Comparison of ENCODE assay signal across 17 mouse cellular contexts in genomic region chr5:144261309-144261708, GRCm38 (mm10). TPM values are rescaled to one million over a fixed set of nuclear protein-coding genes. Genes with fewer than 3 reads are reported as not detected.
A peak's percentile ranks its signal among the peaks of the same experiment; 100 is the strongest.
DNase-seq lines count a peak whose midpoint lies in the region; ATAC-seq and TF ChIP-seq lines count a peak whose summit lies in the region.
"Had no signal": no experiment of that assay in that cellular context is flagged by ENCODE, and none has a peak within 500 bp of the region (broad histone marks: within the 10 kb centered on the region; RNA-seq: fewer than 3 reads in every experiment).

No protein-coding gene starts in this region.

- no peak for DNase-seq in hindbrain, embryonic 11.5 days (ENCODE audit: low spot score)
- peak; percentile 45 for DNase-seq in kidney, adult 2 months
- peak; percentile 54 for DNase-seq in lung, postnatal 36 days
- no peak for DNase-seq in lung, adult 2 months
- no peak for DNase-seq in frontal cortex, postnatal 36 days (ENCODE audit: low spot score in 2 of 2)
- DNase-seq: adrenal gland, adult 8-10 months; cerebellum, adult 18-20 months; cerebellum, adult 9-11 months; cerebellum, postnatal 36 days; gastrocnemius, postnatal 14 days had no signal

- ATAC-seq in hindbrain, embryonic 12.5 days (ENCODE audit: low FRiP score), result no peak
- no peak for ATAC-seq in hindbrain, embryonic 11.5 days (ENCODE audit: low FRiP score)
- ATAC-seq in kidney, embryonic 15.5 days (replicated peaks; ENCODE audit: low FRiP score), result no peak
- ATAC-seq: forebrain, embryonic 16.5 days had no signal

- H3K4me2 ChIP-seq in hindbrain, embryonic 12.5 days (replicated peaks), result no peak overlapping the region
- H3K4me2 ChIP-seq in hindbrain, embryonic 11.5 days (replicated peaks; ENCODE audit: low read depth, low read length), result no peak overlapping the region
- no peak overlapping the region for H3K4me2 ChIP-seq in kidney, embryonic 15.5 days
- H3K4me2 ChIP-seq: embryonic facial prominence, embryonic 13.5 days; forebrain, embryonic 12.5 days; heart, embryonic 13.5 days; hindbrain, embryonic 15.5 days had no signal

- no peaks in the 10 kb centered on the region for H3K9me3 ChIP-seq in hindbrain, embryonic 12.5 days (replicated peaks)
- no peaks in the 10 kb centered on the region for H3K9me3 ChIP-seq in hindbrain, embryonic 11.5 days (ENCODE audit: control insufficient read depth, low read length)
- no peaks in the 10 kb centered on the region for H3K9me3 ChIP-seq in kidney, embryonic 15.5 days (replicated peaks)
- H3K9me3 ChIP-seq: embryonic facial prominence, embryonic 13.5 days; forebrain, embryonic 12.5 days; heart, embryonic 13.5 days; hindbrain, embryonic 15.5 days had no signal

- no peak for TF ChIP-seq CTCF in kidney, adult 2 months (conservative IDR thresholded peaks at IDR 0.05; ENCODE audit: insufficient read depth, insufficient read length, low read depth, low read length)
- TF ChIP-seq CTCF in lung, adult 2 months (IDR thresholded peaks at IDR 0.05; ENCODE audit: insufficient read depth, low read length), result no peak

- H3K27me3 ChIP-seq in hindbrain, embryonic 12.5 days, result no peaks in the 10 kb centered on the region
- H3K27me3 ChIP-seq in hindbrain, embryonic 11.5 days (ENCODE audit: control insufficient read depth, insufficient read depth, low read length), result no peaks in the 10 kb centered on the region
- H3K27me3 ChIP-seq in kidney, adult 2 months (replicated peaks; ENCODE audit: control insufficient read depth, insufficient read depth, low read length), result no peaks in the 10 kb centered on the region
- H3K27me3 ChIP-seq in kidney, embryonic 15.5 days, result no peaks in the 10 kb centered on the region
- H3K27me3 ChIP-seq: embryonic facial prominence, embryonic 13.5 days; forebrain, embryonic 12.5 days; heart, embryonic 13.5 days; hindbrain, embryonic 15.5 days had no signal

- 0 out of 2 replicates have a peak overlapping the region, but pooled peaks have one; percentile 14 for H3K9ac ChIP-seq in hindbrain, embryonic 12.5 days
- no peak overlapping the region for H3K9ac ChIP-seq in hindbrain, embryonic 11.5 days (ENCODE audit: low read depth, low read length)
- no peak overlapping the region for H3K9ac ChIP-seq in kidney, embryonic 15.5 days
- H3K9ac ChIP-seq: embryonic facial prominence, embryonic 13.5 days; forebrain, embryonic 12.5 days; hindbrain, embryonic 15.5 days had no signal

- no peak for TF ChIP-seq POLR2A in kidney, adult 2 months (IDR thresholded peaks at IDR 0.05; ENCODE audit: low read depth, low read length)
- no peak for TF ChIP-seq POLR2A in lung, adult 2 months (IDR thresholded peaks at IDR 0.05; ENCODE audit: borderline replicate concordance, extremely low read depth, low read depth, low read length)

- peaks cover 48% of the 10 kb centered on the region for H3K4me1 ChIP-seq in hindbrain, embryonic 12.5 days
- H3K4me1 ChIP-seq in hindbrain, embryonic 11.5 days (replicated peaks; ENCODE audit: control insufficient read depth, insufficient read depth, low read length), result peaks cover 16% of the 10 kb centered on the region
- peaks cover 50% of the 10 kb centered on the region for H3K4me1 ChIP-seq in kidney, adult 2 months (ENCODE audit: control insufficient read depth, insufficient read depth, low read length)
- peaks cover 62% of the 10 kb centered on the region for H3K4me1 ChIP-seq in kidney, embryonic 15.5 days
- peaks cover 32% of the 10 kb centered on the region for H3K4me1 ChIP-seq in lung, adult 2 months (ENCODE audit: control insufficient read depth, insufficient read depth, low read length)

- no peak overlapping the region for H3K4me3 ChIP-seq in hindbrain, embryonic 12.5 days
- no peak overlapping the region for H3K4me3 ChIP-seq in hindbrain, embryonic 11.5 days (ENCODE audit: low read depth, low read length)
- H3K4me3 ChIP-seq in kidney, adult 2 months (ENCODE audit: insufficient read depth, low read depth, low read length), result no peak overlapping the region
- no peak overlapping the region for H3K4me3 ChIP-seq in kidney, embryonic 15.5 days (replicated peaks)
- H3K4me3 ChIP-seq in lung, adult 2 months (replicated peaks; ENCODE audit: extremely low read depth, low read depth, low read length), result no peak overlapping the region
- H3K4me3 ChIP-seq: embryonic facial prominence, embryonic 13.5 days; forebrain, embryonic 12.5 days; heart, embryonic 13.5 days; hindbrain, embryonic 15.5 days had no signal

- peaks cover 31% of the 10 kb centered on the region for H3K36me3 ChIP-seq in hindbrain, embryonic 12.5 days
- H3K36me3 ChIP-seq in hindbrain, embryonic 11.5 days (ENCODE audit: control insufficient read depth, insufficient read depth, low read length), result no peaks in the 10 kb centered on the region
- H3K36me3 ChIP-seq in kidney, adult 2 months (ENCODE audit: control insufficient read depth, insufficient read depth, low read length), result no peaks in the 10 kb centered on the region; the same call in 1 of the 2 replicates
- H3K36me3 ChIP-seq in kidney, embryonic 15.5 days, result peaks cover 58% of the 10 kb centered on the region

- no peak overlapping the region for H3K27ac ChIP-seq in hindbrain, embryonic 12.5 days
- no peak overlapping the region for H3K27ac ChIP-seq in hindbrain, embryonic 11.5 days (ENCODE audit: low read depth, low read length)
- H3K27ac ChIP-seq in kidney, adult 2 months (ENCODE audit: insufficient read depth, low read depth, low read length), result peak overlapping the region; percentile 43
- no peak overlapping the region for H3K27ac ChIP-seq in kidney, embryonic 15.5 days
- H3K27ac ChIP-seq: embryonic facial prominence, embryonic 13.5 days; forebrain, embryonic 12.5 days; hindbrain, embryonic 15.5 days had no signal

- 88% methylated on average over 9 of the region's 9 CpGs for WGBS in hindbrain, embryonic 12.5 days
- WGBS in hindbrain, embryonic 11.5 days, result 87% methylated on average over 9 of the region's 9 CpGs
- WGBS in kidney, adult 2 months, result 51% methylated on average over 9 of the region's 9 CpGs
- WGBS in kidney, embryonic 15.5 days, result 80% methylated on average over 9 of the region's 9 CpGs
- WGBS in lung, adult 2 months, result 60% methylated on average over 9 of the region's 9 CpGs

RNA-seq across cellular contexts. Expression of gene Bri3, which starts 17.1 kb away (rescaled TPM):
- 126 and 150 TPM in 2 replicates for polyA plus RNA-seq in hindbrain, embryonic 12.5 days (2016; fragmentation: Nextera tagmentation; extraction: Ambion mirVana)
- polyA plus RNA-seq in hindbrain, embryonic 11.5 days (2014; fragmentation: Nextera tagmentation; extraction: Ambion mirVana), result 125 and 126 TPM in 2 replicates
- 190 and 242 TPM in 2 replicates for polyA plus RNA-seq in kidney, adult 2 months (2012; rRNA removed)
- polyA plus RNA-seq in kidney, embryonic 15.5 days (2015; fragmentation: Nextera tagmentation; extraction: Ambion mirVana), result 123 and 129 TPM in 2 replicates
- 164 and 182 TPM in 2 replicates for polyA plus RNA-seq in lung, adult 2 months (2012; rRNA removed)

RNA-seq across cellular contexts. Expression of gene Tecpr1, which starts 37.9 kb away (rescaled TPM):
- 35.9 and 36.6 TPM in 2 replicates for polyA plus RNA-seq in hindbrain, embryonic 12.5 days (2016; fragmentation: Nextera tagmentation; extraction: Ambion mirVana)
- polyA plus RNA-seq in hindbrain, embryonic 11.5 days (2014; fragmentation: Nextera tagmentation; extraction: Ambion mirVana), result 13.3 and 16.6 TPM in 2 replicates
- polyA plus RNA-seq in kidney, adult 2 months (2012; rRNA removed), result 35.6 and 36.6 TPM in 2 replicates
- 22.4 and 23.6 TPM in 2 replicates for polyA plus RNA-seq in kidney, embryonic 15.5 days (2015; fragmentation: Nextera tagmentation; extraction: Ambion mirVana)
- polyA plus RNA-seq in lung, adult 2 months (2012; rRNA removed), result 107 and 117 TPM in 2 replicates

Comparison
In these comparisons a context has a peak if more than half of its experiments do, and no peak if none do; other contexts are left out.
1. DNase-seq: peak in kidney, adult 2 months (single experiment) and lung, postnatal 36 days (single experiment); none in hindbrain, embryonic 11.5 days (single experiment), lung, adult 2 months (single experiment) and frontal cortex, postnatal 36 days (0 of 2).